Mouse (Mus musculus) midbrain, embryonic 13.5 days (tissue): ENCODE measurements around the gene D630045J12Rik. TPM values are rescaled to one million over a fixed set of nuclear protein-coding genes. Genes with fewer than 3 reads are reported as not detected.
A peak's percentile ranks its signal among the peaks of the same experiment; 100 is the strongest.

Experiments used
- ATAC-seq: fragments of 200-750 bp; cut with Nextera tagmentation; 2 replicates; pipeline ENCODE4 v1.8.0; 2017; ENCODE audit warnings: mild to moderate bottlenecking, moderate TSS enrichment, moderate library complexity
- H3K27ac ChIP-seq: fragments of 300-500 bp; sonication (generic); 2 replicates; pipeline ENCODE4 v1.5.1; 2015; ENCODE audit warnings: inconsistent platforms, mild to moderate bottlenecking, moderate library complexity
- H3K27me3 ChIP-seq: fragments of 300-500 bp; sonication (generic); 2 replicates; pipeline ENCODE4 v1.6.1; 2015; ENCODE audit warnings: mild to moderate bottlenecking, inconsistent platforms
- H3K36me3 ChIP-seq: fragments of 300-500 bp; sonication (generic); 2 replicates; pipeline ENCODE4 v1.6.1; 2015; ENCODE audit warnings: mild to moderate bottlenecking, inconsistent platforms
- H3K4me1 ChIP-seq: fragments of 300-500 bp; sonication (generic); replicated peaks from 2 replicates; pipeline ENCODE4 v1.6.1; 2015; ENCODE audit warnings: inconsistent platforms
- H3K4me2 ChIP-seq: fragments of 300-500 bp; sonication (generic); replicated peaks from 2 replicates; pipeline ENCODE4 v1.6.1; 2015; ENCODE audit warnings: moderate library complexity, mild to moderate bottlenecking, inconsistent platforms
- H3K4me3 ChIP-seq: fragments of 300-500 bp; sonication (generic); replicated peaks from 2 replicates; pipeline ENCODE4 v1.5.1; 2015; ENCODE audit warnings: mild to moderate bottlenecking, inconsistent platforms
- H3K9ac ChIP-seq: fragments of 300-500 bp; sonication (generic); replicated peaks from 2 replicates; pipeline ENCODE4 v1.6.1; 2015; ENCODE audit warnings: mild to moderate bottlenecking, inconsistent platforms
- H3K9me3 ChIP-seq: fragments of 300-500 bp; sonication (generic); 2 replicates; pipeline ENCODE4 v1.6.1; 2016; ENCODE audit warnings: mild to moderate bottlenecking, inconsistent platforms
- WGBS: fragments of 180-500 bp; shearing (Covaris S2); methylation state at CpG from one replicate; pipeline ENCODE4 v1.1.7; 2015; 5-methylcytosine and 5-hydroxymethylcytosine counted together
- polyA plus RNA-seq: library from polyadenylated mRNA; unstranded; fragments of >200 nt; fragmentation: Nextera tagmentation; extraction: Ambion mirVana; gene quantifications from 2 replicates; pipeline ENCODE4 v1.2.1, GENCODE M21; 2015

Gene D630045J12Rik
- polyA plus RNA-seq, 1 experiment from 2014 or later, result 16.6 TPM

GRCm38 (mm10) chr6:38123471-38124206, 130.2 kb downstream of the D630045J12Rik start:
- H3K36me3 ChIP-seq, result peaks cover 52% of the 10 kb centered on the region
- 79% methylated on average over 18 of the region's 18 CpGs for WGBS
- no peak for ATAC-seq

GRCm38 (mm10) chr6:38122791-38123190, 131.0 kb downstream of the D630045J12Rik start:
- H3K4me2 ChIP-seq, result no peak overlapping the region
- 69% methylated on average over 6 of the region's 6 CpGs for WGBS
- ATAC-seq, result no peak
- no peak overlapping the region for H3K9ac ChIP-seq
- H3K36me3 ChIP-seq, result peaks cover 43% of the 10 kb centered on the region
- no peak overlapping the region for H3K27ac ChIP-seq
- no peaks in the 10 kb centered on the region for H3K4me1 ChIP-seq
- no peak overlapping the region for H3K4me3 ChIP-seq
- H3K27me3 ChIP-seq, result no peaks in the 10 kb centered on the region
- no peaks in the 10 kb centered on the region for H3K9me3 ChIP-seq

More at GRCm38 (mm10) chr6:38123471-38124206, 130.2 kb downstream of the D630045J12Rik start:
- Histone ChIP-seq H3K27me3 (no peaks in the 10 kb centered on the region), H3K4me2 (no peak overlapping the region), H3K9ac (no peak overlapping the region), H3K27ac (no peak overlapping the region), H3K9me3 (no peaks in the 10 kb centered on the region), H3K4me1 (no peaks in the 10 kb centered on the region), H3K4me3 (no peak overlapping the region)

- no peak for ATAC-seq
- no peak overlapping the region for H3K4me2 ChIP-seq
- H3K4me3 ChIP-seq, result no peak overlapping the region
- 91% methylated on average over 5 of the region's 5 CpGs for WGBS
- peaks cover 34% of the 10 kb centered on the region for H3K36me3 ChIP-seq
- no peaks in the 10 kb centered on the region for H3K9me3 ChIP-seq
- no peak overlapping the region for H3K9ac ChIP-seq
- H3K27ac ChIP-seq, result no peak overlapping the region
- H3K27me3 ChIP-seq, result no peaks in the 10 kb centered on the region
- H3K4me1 ChIP-seq, result no peaks in the 10 kb centered on the region
These were observed 132.0 kb downstream of the D630045J12Rik start for GRCm38 (mm10) chr6:38121843-38122242.

- no peak overlapping the region for H3K27ac ChIP-seq
- no peak overlapping the region for H3K9ac ChIP-seq
- no peak for ATAC-seq
- WGBS, result 83% methylated on average over 9 of the region's 9 CpGs
- H3K27me3 ChIP-seq, result no peaks in the 10 kb centered on the region
- peaks cover 24% of the 10 kb centered on the region for H3K36me3 ChIP-seq
- H3K4me2 ChIP-seq, result no peak overlapping the region
- no peak overlapping the region for H3K4me3 ChIP-seq
- no peaks in the 10 kb centered on the region for H3K4me1 ChIP-seq
- H3K9me3 ChIP-seq, result no peaks in the 10 kb centered on the region
These were observed 133.0 kb downstream of the D630045J12Rik start for GRCm38 (mm10) chr6:38120681-38121371.

- Histone ChIP-seq H3K27me3 (no peaks in the 10 kb centered on the region), H3K36me3 (no peaks in the 10 kb centered on the region), H3K9me3 (no peaks in the 10 kb centered on the region), H3K27ac (no peak overlapping the region), H3K4me1 (no peaks in the 10 kb centered on the region), H3K4me3 (no peak overlapping the region), H3K4me2 (no peak overlapping the region), H3K9ac (no peak overlapping the region)
- WGBS, result 93% methylated on average over 6 of the region's 6 CpGs
- ATAC-seq, result no peak
These were observed 135.5 kb downstream of the D630045J12Rik start for GRCm38 (mm10) chr6:38118341-38118740.

- H3K27ac ChIP-seq, result no peak overlapping the region
- no peak overlapping the region for H3K4me2 ChIP-seq
- H3K36me3 ChIP-seq, result no peaks in the 10 kb centered on the region
- H3K27me3 ChIP-seq, result no peaks in the 10 kb centered on the region
- 74% methylated on average over 4 of the region's 4 CpGs for WGBS
- H3K4me3 ChIP-seq, result no peak overlapping the region
- no peak overlapping the region for H3K9ac ChIP-seq
- no peaks in the 10 kb centered on the region for H3K4me1 ChIP-seq
- no peak for ATAC-seq
- H3K9me3 ChIP-seq, result no peaks in the 10 kb centered on the region
These were observed 137.6 kb downstream of the D630045J12Rik start for GRCm38 (mm10) chr6:38116107-38116770.

- H3K9me3 ChIP-seq, result no peaks in the 10 kb centered on the region
- H3K9ac ChIP-seq, result no peak overlapping the region
- no peak overlapping the region for H3K4me2 ChIP-seq
- 67% methylated on average over 9 of the region's 9 CpGs for WGBS
- H3K4me3 ChIP-seq, result no peak overlapping the region
- no peaks in the 10 kb centered on the region for H3K36me3 ChIP-seq
- ATAC-seq, result no peak
- no peak overlapping the region for H3K27ac ChIP-seq
- 0 out of 2 replicates have a peak, but pooled peaks cover 7% of the 10 kb centered on the region for H3K4me1 ChIP-seq
- H3K27me3 ChIP-seq, result no peaks in the 10 kb centered on the region
These were observed 142.9 kb downstream of the D630045J12Rik start for GRCm38 (mm10) chr6:38110859-38111258.

- no peak overlapping the region for H3K27ac ChIP-seq
- H3K4me3 ChIP-seq, result no peak overlapping the region
- no peaks in the 10 kb centered on the region for H3K27me3 ChIP-seq
- no peak overlapping the region for H3K4me2 ChIP-seq
- no peaks in the 10 kb centered on the region for H3K36me3 ChIP-seq
- no peak overlapping the region for H3K9ac ChIP-seq
- ATAC-seq, result no peak
- 0 out of 2 replicates have a peak, but pooled peaks cover 7% of the 10 kb centered on the region for H3K4me1 ChIP-seq
- no peaks in the 10 kb centered on the region for H3K9me3 ChIP-seq
- 25% methylated on average over 9 of the region's 9 CpGs for WGBS
These were observed 143.9 kb downstream of the D630045J12Rik start for GRCm38 (mm10) chr6:38109871-38110270.

- H3K4me2 ChIP-seq, result no peak within 1 kb of the TSS
- no peak within 1 kb of the TSS for H3K9ac ChIP-seq
- WGBS, result 27% methylated on average over 9 of the region's 9 CpGs
- H3K36me3 ChIP-seq, result no peaks in the 10 kb centered on the region
- no peaks in the 10 kb centered on the region for H3K27me3 ChIP-seq
- ATAC-seq, result peak; percentile 37; the same call in 1 of the 2 replicates
- H3K4me1 ChIP-seq, result 0 out of 2 replicates have a peak, but pooled peaks cover 7% of the 10 kb centered on the region
- no peaks in the 10 kb centered on the region for H3K9me3 ChIP-seq
- no peak within 1 kb of the TSS for H3K4me3 ChIP-seq
- no peak within 1 kb of the TSS for H3K27ac ChIP-seq
These were observed 144.5 kb downstream of the D630045J12Rik start, which contains the start of gene Tmem213 for GRCm38 (mm10) chr6:38109160-38109795. Gene Tmem213, plus strand, starts transcription at chr6:38109255.

GRCm38 (mm10) chr6:38108449-38108848, 145.4 kb downstream of the D630045J12Rik start:
- 0 out of 2 replicates have a peak, but pooled peaks cover 7% of the 10 kb centered on the region for H3K4me1 ChIP-seq
- no peaks in the 10 kb centered on the region for H3K36me3 ChIP-seq
- no peaks in the 10 kb centered on the region for H3K27me3 ChIP-seq
- WGBS, result 95% methylated on average over 5 of the region's 5 CpGs
- ATAC-seq, result no peak
- no peak overlapping the region for H3K4me3 ChIP-seq
- no peak overlapping the region for H3K4me2 ChIP-seq
- H3K9me3 ChIP-seq, result no peaks in the 10 kb centered on the region
- H3K27ac ChIP-seq, result no peak overlapping the region
- no peak overlapping the region for H3K9ac ChIP-seq

GRCm38 (mm10) chr6:38105924-38106323, 147.9 kb downstream of the D630045J12Rik start:
- no peaks in the 10 kb centered on the region for H3K36me3 ChIP-seq
- no peak overlapping the region for H3K27ac ChIP-seq
- H3K4me3 ChIP-seq, result no peak overlapping the region
- no peaks in the 10 kb centered on the region for H3K27me3 ChIP-seq
- no peak overlapping the region for H3K9ac ChIP-seq
- 88% methylated on average over 9 of the region's 9 CpGs for WGBS
- no peak for ATAC-seq
- H3K4me2 ChIP-seq, result no peak overlapping the region
- no peaks in the 10 kb centered on the region for H3K9me3 ChIP-seq
- 0 out of 2 replicates have a peak, but pooled peaks cover 5% of the 10 kb centered on the region for H3K4me1 ChIP-seq
